Mouse (Mus musculus) myocyte (in vitro differentiated cells): ENCODE results near the gene Fbxo34. TPM values are rescaled to one million over a fixed set of nuclear protein-coding genes. Genes with fewer than 3 reads are reported as not detected.

Experiments used
- H3K27me3 ChIP-seq: one replicate; pipeline ENCODE4 v1.6.1; 2011; ENCODE audit not compliant: control insufficient read depth, insufficient read depth, insufficient read length
- H3K36me3 ChIP-seq: one replicate; pipeline ENCODE4 v1.6.1; 2011; ENCODE audit not compliant: control insufficient read depth, insufficient read depth
- H3K4me2 ChIP-seq: one replicate; pipeline ENCODE4 v1.6.1; 2011; ENCODE audit warnings: low read depth, control low read depth
- H3K4me3 ChIP-seq: one replicate; pipeline ENCODE4 v1.5.1; 2011; ENCODE audit warnings: mild to moderate bottlenecking, control low read depth, moderate library complexity
- H3K79me2 ChIP-seq: one replicate; pipeline ENCODE4 v1.6.1; 2011; ENCODE audit not compliant: control insufficient read depth, insufficient read depth
- H3ac ChIP-seq: one replicate; pipeline ENCODE4 v1.6.1; 2011; ENCODE audit not compliant: control insufficient read depth, insufficient read length
- CEBPB ChIP-seq: IDR thresholded peaks from 2 replicates; pipeline ENCODE4 v1.6.1; 2011; ENCODE audit warnings: mild to moderate bottlenecking, moderate library complexity; ENCODE audit not compliant: poor library complexity, insufficient read depth, severe bottlenecking
- E2F4 ChIP-seq: IDR thresholded peaks from one replicate; pipeline ENCODE4 v1.6.1; 2011; ENCODE audit warnings: mild to moderate bottlenecking, control low read depth, moderate library complexity; ENCODE audit not compliant: insufficient read depth
- MAX ChIP-seq: IDR thresholded peaks from one replicate; pipeline ENCODE4 v1.6.1; 2011; ENCODE audit warnings: low read depth, mild to moderate bottlenecking, control low read depth
- MYOD1 ChIP-seq, 3 experiments: IDR thresholded peaks; one replicate each; pipeline ENCODE4 v1.6.1; 2011; ENCODE audit warnings: control low read depth in 2 of 3, low read depth in 2 of 3, mild to moderate bottlenecking in 2 of 3, moderate library complexity in 1 of 3; ENCODE audit not compliant: insufficient read length in 2 of 3, control insufficient read depth in 1 of 3
- MYOG ChIP-seq, 3 experiments: IDR thresholded peaks; one replicate each; pipeline ENCODE4 v1.6.1; 2011; ENCODE audit warnings: control low read depth in 2 of 3, low read depth in 2 of 3, mild to moderate bottlenecking in 2 of 3; ENCODE audit not compliant: insufficient read length in 2 of 3, control insufficient read depth in 1 of 3, insufficient read depth in 1 of 3
- POLR2A ChIP-seq: IDR thresholded peaks from one replicate; pipeline ENCODE4 v1.6.1; 2011; ENCODE audit warnings: low read depth, mild to moderate bottlenecking, control low read depth, moderate library complexity; ENCODE audit not compliant: insufficient read length
- POLR2AphosphoS2 ChIP-seq: IDR thresholded peaks from one replicate; pipeline ENCODE4 v1.6.1; 2011; ENCODE audit warnings: low read depth, control low read depth; ENCODE audit not compliant: insufficient read length
- REST ChIP-seq: IDR thresholded peaks from one replicate; pipeline ENCODE4 v1.6.1; 2011; ENCODE audit warnings: mild to moderate bottlenecking, control low read depth, moderate library complexity; ENCODE audit not compliant: insufficient read depth, insufficient read length
- SRF ChIP-seq: IDR thresholded peaks from one replicate; pipeline ENCODE4 v1.6.1; 2011; ENCODE audit warnings: low read depth; ENCODE audit not compliant: control insufficient read depth, insufficient read length
- TCF12 ChIP-seq: IDR thresholded peaks from one replicate; pipeline ENCODE4 v1.6.1; 2011; ENCODE audit warnings: mild to moderate bottlenecking, control low read depth; ENCODE audit not compliant: poor library complexity, insufficient read depth, severe bottlenecking
- TCF3 ChIP-seq: IDR thresholded peaks from one replicate; pipeline ENCODE4 v1.6.1; 2011; ENCODE audit warnings: low read depth, control low read depth; ENCODE audit not compliant: insufficient read length
- USF1 ChIP-seq: IDR thresholded peaks from one replicate; pipeline ENCODE4 v1.6.1; 2011; ENCODE audit warnings: low read depth, mild to moderate bottlenecking, control low read depth, moderate library complexity
- polyA plus RNA-seq: library from polyadenylated mRNA; unstranded; fragments of >200 nt; fragmentation: generic; extraction: Trizol; gene quantifications from one replicate; pipeline ENCODE4 v1.2.1, GENCODE M21; 2012; ENCODE audit warnings: missing spikeins

The Fbxo34 gene
- polyA plus RNA-seq, 1 experiment: 10.7 TPM

DNA sequence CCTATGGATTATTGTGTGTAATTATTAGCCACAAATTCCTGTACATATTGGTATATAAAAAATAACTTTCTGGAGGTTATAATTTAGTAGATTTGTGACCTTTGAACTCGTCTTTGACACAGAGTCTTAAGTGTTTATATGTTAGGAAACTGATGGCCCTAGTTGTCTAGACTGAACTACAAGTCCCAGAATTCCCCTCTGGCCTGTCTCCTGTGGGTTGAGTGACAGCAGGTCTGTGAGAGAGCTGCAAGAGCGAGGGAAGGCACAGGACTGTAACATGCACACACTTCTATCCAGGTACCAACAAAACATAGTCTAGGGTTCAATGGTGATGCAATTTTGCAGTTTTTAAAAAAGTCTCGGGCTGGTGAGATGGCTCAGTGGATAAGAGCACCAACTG is 11.3 kb upstream of the Fbxo34 start:
- Histone ChIP-seq H3ac (no peak overlapping the region), H3K36me3 (no peaks in the 10 kb centered on the region), H3K4me3 (no peak overlapping the region), H3K4me2 (no peak overlapping the region), H3K27me3 (no peaks in the 10 kb centered on the region), H3K79me2 (no peaks in the 10 kb centered on the region)
- TF ChIP-seq CEBPB (no peak), MAX (no peak), SRF (no peak), USF1 (no peak), TCF3 (no peak), MYOD1 (IDR thresholded peaks at IDR 0.05; ENCODE audit: control insufficient read depth in 1 of 3, insufficient read length in 2 of 3, low read depth in 2 of 3) (no peak), MYOG (IDR thresholded peaks at IDR 0.05; ENCODE audit: control insufficient read depth in 1 of 3, insufficient read depth in 1 of 3, insufficient read length in 2 of 3, low read depth in 2 of 3) (no peak), POLR2A (no peak), POLR2AphosphoS2 (no peak), REST (no peak), E2F4 (no peak), TCF12 (no peak)

DNA sequence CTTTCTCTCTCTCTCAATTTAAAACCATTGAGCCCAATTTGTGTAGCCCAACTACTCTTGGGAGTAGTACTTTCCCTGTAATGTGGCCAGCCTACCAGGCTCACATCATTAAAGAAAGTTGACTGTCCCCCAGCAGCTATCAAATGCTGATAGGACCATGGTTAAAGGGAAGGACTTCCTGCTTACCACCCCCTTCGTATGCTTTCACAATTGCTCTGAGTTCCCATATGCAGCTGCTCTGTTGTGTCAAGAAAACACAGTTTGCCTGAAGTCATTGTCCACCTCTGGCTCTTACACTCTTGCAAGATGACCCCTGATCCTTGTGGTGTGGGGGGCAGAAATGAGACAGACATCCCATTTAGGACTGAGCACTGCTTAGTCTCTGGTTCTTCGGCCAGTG is 5.3 kb upstream of the Fbxo34 start:
- Histone ChIP-seq H3K4me2 (peak overlapping the region; percentile 61), H3K4me3 (no peak overlapping the region), H3K79me2 (no peaks in the 10 kb centered on the region), H3K36me3 (no peaks in the 10 kb centered on the region), H3K27me3 (no peaks in the 10 kb centered on the region), H3ac (no peak overlapping the region)
- TF ChIP-seq MAX (no peak), USF1 (no peak)

DNA sequence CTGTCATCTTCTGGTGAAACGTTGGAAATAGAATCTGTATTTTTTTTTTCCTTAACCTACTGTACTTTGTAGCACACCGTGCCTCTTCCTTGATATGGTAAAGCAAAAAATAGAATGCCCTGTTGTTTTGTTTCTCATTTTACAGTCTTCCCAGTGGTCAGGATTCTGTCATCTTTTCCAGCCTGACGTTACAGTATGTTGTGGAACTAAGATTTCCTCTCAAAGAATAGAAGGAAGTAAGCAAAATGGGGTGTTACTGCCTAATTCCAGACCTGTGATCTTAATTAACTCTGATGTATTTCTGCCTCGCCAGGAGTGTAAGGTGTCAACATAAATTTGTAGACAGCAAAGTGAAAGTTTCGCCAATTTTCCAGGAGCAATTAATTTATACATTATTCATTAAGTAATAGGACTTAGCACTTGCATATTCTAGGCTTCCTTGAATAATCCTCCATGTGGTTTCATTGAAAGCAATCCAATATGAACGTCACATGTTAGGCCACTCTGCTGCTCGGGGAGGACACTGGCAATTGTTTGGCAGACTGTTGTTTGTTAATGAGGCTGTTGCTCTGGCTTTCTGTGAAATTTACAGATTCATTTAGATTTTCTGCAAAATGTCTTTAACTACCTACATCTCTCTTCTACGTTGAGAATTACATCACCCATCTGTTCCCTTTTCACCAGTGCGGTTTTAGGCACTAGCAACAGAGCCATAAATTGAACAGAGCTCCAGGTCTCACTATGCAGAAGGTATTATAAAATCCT is 4.7 kb upstream of the Fbxo34 start:
- no peaks in the 10 kb centered on the region for H3K79me2 ChIP-seq
- no peak for TF ChIP-seq E2F4
- no peak for TF ChIP-seq SRF
- TF ChIP-seq MYOG (IDR thresholded peaks at IDR 0.05; ENCODE audit: control insufficient read depth in 1 of 3, insufficient read depth in 1 of 3, insufficient read length in 2 of 3, low read depth in 2 of 3): no peak
- no peak for TF ChIP-seq MYOD1 (IDR thresholded peaks at IDR 0.05; ENCODE audit: control insufficient read depth in 1 of 3, insufficient read length in 2 of 3, low read depth in 2 of 3)
- no peak for TF ChIP-seq REST
- TF ChIP-seq TCF12: no peak
- no peak for TF ChIP-seq CEBPB
- no peak for TF ChIP-seq POLR2A
- TF ChIP-seq TCF3: no peak
- no peaks in the 10 kb centered on the region for H3K27me3 ChIP-seq
- peak overlapping the region; percentile 61 for H3K4me2 ChIP-seq
- H3ac ChIP-seq: no peak overlapping the region
- no peak overlapping the region for H3K4me3 ChIP-seq
- no peaks in the 10 kb centered on the region for H3K36me3 ChIP-seq

DNA sequence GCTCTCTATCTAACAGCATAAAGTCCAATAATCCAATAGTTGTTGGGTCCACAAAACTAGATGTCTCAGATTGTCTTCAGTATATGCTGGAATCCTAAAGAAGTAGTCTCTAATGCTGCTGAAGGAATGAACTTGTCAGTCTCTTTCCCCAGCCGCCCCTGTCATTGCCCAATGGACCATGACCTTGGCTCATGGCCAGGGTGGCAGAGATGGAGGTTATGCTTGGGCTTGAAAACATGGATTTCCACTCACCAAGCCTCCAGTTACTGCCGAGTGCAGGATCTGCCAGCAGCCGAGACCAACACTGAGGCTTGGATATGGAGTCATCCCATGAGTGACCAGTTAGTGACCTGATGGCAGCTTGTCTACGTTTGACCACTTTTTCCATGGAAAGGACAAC is 9.3 kb downstream of the Fbxo34 start:
- Histone ChIP-seq H3K4me3 (no peak overlapping the region), H3ac (no peak overlapping the region), H3K4me2 (no peak overlapping the region), H3K27me3 (peaks cover 20% of the 10 kb centered on the region), H3K36me3 (no peaks in the 10 kb centered on the region), H3K79me2 (no peaks in the 10 kb centered on the region)
- TF ChIP-seq CEBPB (no peak), MYOD1 (IDR thresholded peaks at IDR 0.05; ENCODE audit: control insufficient read depth in 1 of 3, insufficient read length in 2 of 3, low read depth in 2 of 3) (no peak), MYOG (IDR thresholded peaks at IDR 0.05; ENCODE audit: control insufficient read depth in 1 of 3, insufficient read depth in 1 of 3, insufficient read length in 2 of 3, low read depth in 2 of 3) (no peak)

DNA sequence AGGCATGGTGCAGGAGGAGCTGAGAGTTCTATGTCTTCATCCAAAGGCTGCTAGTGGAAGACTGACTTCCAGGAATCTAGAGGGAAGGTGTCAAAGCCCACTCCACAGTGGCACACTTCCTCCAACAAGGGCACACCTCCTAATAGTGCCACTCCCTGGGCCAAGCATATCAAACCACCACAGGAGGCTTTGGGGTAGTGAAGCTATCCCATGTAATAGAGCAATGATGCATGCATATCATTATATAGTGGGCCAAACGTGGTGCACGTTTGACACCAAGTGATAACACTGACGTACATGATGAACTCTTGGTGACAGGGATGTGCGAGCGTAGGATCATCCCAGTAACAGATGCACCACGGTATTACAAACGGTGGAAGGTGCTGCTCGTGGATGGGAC is 11.8 kb downstream of the Fbxo34 start:
- no peaks in the 10 kb centered on the region for H3K79me2 ChIP-seq
- TF ChIP-seq MYOD1 (IDR thresholded peaks at IDR 0.05; ENCODE audit: control insufficient read depth in 1 of 3, insufficient read length in 2 of 3, low read depth in 2 of 3): no peak
- TF ChIP-seq E2F4: no peak
- no peak for TF ChIP-seq MYOG (IDR thresholded peaks at IDR 0.05; ENCODE audit: control insufficient read depth in 1 of 3, insufficient read depth in 1 of 3, insufficient read length in 2 of 3, low read depth in 2 of 3)
- no peaks in the 10 kb centered on the region for H3K36me3 ChIP-seq
- peaks cover 31% of the 10 kb centered on the region for H3K27me3 ChIP-seq
- no peak overlapping the region for H3K4me2 ChIP-seq
- no peak overlapping the region for H3ac ChIP-seq
- no peak overlapping the region for H3K4me3 ChIP-seq
